Mouse (Mus musculus): ENCODE measurements around the gene Chst5. TPM values are rescaled to one million over a fixed set of nuclear protein-coding genes. Genes with fewer than 3 reads are reported as not detected.

The Chst5 gene
- polyA plus RNA-seq, 1 experiment from 2014 or later: not detected

DNA sequence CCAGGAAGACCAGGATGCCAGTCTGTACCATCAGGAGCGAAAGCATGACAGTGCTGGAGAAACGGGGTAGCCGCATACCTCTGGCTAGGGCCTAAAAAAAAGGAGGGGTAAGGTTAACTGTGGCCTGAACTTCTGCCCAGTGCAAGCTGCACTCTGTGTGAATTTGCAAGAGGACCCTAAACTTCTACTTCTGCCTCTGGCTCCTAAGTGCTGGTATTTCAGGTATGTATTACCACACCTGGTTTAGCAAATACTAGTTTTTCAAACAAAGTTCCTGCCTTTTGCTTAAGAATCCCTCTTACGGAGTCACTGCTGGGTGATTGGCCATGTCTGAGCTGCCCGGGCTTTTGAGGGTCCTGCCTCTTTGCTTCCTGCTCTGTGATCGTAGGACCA, 19.3 kb downstream of the Chst5 start:
- Histone ChIP-seq H3K9me3 (replicated peaks) (no peaks in the 10 kb centered on the region), H3K27ac (no peak overlapping the region), H3K9ac (no peak overlapping the region), H3K4me2 (no peak overlapping the region), H3K36me3 (no peaks in the 10 kb centered on the region), H3K4me1 (replicated peaks) (peaks cover 23% of the 10 kb centered on the region), H3K27me3 (peaks cover 51% of the 10 kb centered on the region), H3K4me3 (replicated peaks) (no peak overlapping the region)
- no peak for ATAC-seq (ENCODE audit: low read depth)
- DNase-seq: no peak
- WGBS (ENCODE audit: insufficient replicate concordance): 56% methylated on average over 6 of the region's 6 CpGs

- H3K27ac ChIP-seq: no peak overlapping the region
- peaks cover 23% of the 10 kb centered on the region for H3K4me1 ChIP-seq (replicated peaks)
These were observed 20.0 kb downstream of the Chst5 start for GRCm38 (mm10) chr8:111889931-111890910.

GRCm38 (mm10) chr8:111888091-111888650, 22.1 kb downstream of the Chst5 start:
- no peak for DNase-seq
- H3K4me1 ChIP-seq (replicated peaks): peaks cover 23% of the 10 kb centered on the region
- no peak overlapping the region for H3K9ac ChIP-seq
- ATAC-seq (ENCODE audit: low read depth): no peak
- 40% methylated on average over 7 of the region's 7 CpGs for WGBS (ENCODE audit: insufficient replicate concordance)
- H3K27ac ChIP-seq: no peak overlapping the region
- no peaks in the 10 kb centered on the region for H3K9me3 ChIP-seq (replicated peaks)
- no peaks in the 10 kb centered on the region for H3K36me3 ChIP-seq
- peaks cover 51% of the 10 kb centered on the region for H3K27me3 ChIP-seq
- no peak overlapping the region for H3K4me3 ChIP-seq (replicated peaks)
- no peak overlapping the region for H3K4me2 ChIP-seq

More at GRCm38 (mm10) chr8:111889931-111890910, 20.0 kb downstream of the Chst5 start:
- ATAC-seq (ENCODE audit: low read depth) (no peak), DNase-seq (no peak)
- Histone ChIP-seq H3K36me3 (no peaks in the 10 kb centered on the region), H3K27me3 (peaks cover 51% of the 10 kb centered on the region), H3K9ac (no peak overlapping the region), H3K9me3 (replicated peaks) (no peaks in the 10 kb centered on the region), H3K4me2 (0 out of 2 replicates have a peak overlapping the region, but pooled peaks have one; percentile 12), H3K4me3 (replicated peaks) (no peak overlapping the region)
- WGBS (ENCODE audit: insufficient replicate concordance): 16% methylated on average over 86 of the region's 86 CpGs

DNA sequence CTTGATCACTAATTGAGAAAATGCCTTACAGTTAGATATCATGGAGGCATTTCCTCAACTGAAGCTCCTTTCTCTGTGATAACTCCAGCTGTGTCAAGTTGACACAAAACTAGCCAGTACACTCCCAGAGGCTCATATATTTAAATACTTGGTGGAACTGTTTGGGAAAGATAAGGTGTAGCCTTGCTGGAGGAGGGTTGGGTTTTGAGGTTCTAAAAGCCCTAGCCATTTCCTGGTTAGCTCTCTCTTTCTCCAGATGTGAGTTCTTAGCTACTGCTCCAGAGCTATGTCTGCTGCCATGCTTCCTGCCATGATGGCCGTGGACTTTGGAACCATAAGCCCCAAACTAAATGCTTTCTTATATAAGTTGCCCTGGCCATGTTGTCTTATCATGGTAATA, 22.8 kb downstream of the Chst5 start:
- ATAC-seq (ENCODE audit: low read depth) (peak; percentile 79), DNase-seq (no peak)

DNA sequence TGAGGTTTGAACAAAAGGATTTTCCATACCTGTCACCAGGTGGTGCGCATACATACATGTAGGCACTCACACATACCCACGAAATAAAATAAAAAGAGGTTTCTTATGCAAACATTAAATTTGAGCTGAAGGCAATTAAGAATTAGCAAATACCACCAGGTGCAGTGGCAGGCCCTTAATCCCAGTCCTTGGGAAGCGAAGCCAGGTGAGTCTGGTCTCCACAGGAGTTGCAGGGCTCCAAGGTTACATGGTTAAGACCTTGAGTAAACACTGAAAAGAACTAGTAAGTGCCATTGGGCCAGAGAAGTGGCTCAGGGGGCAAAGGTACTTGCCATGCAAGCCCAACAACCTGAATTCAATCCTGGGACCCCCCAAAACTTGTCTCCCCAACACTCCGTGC, 26.6 kb downstream of the Chst5 start:
- 72% methylated on average over 4 of the region's 4 CpGs for WGBS (ENCODE audit: insufficient replicate concordance)
- Histone ChIP-seq H3K4me3 (replicated peaks) (no peak overlapping the region), H3K27me3 (peaks cover 11% of the 10 kb centered on the region), H3K9me3 (replicated peaks) (no peaks in the 10 kb centered on the region), H3K36me3 (no peaks in the 10 kb centered on the region), H3K4me2 (no peak overlapping the region), H3K4me1 (replicated peaks) (peaks cover 20% of the 10 kb centered on the region), H3K27ac (no peak overlapping the region), H3K9ac (no peak overlapping the region)
- ATAC-seq (ENCODE audit: low read depth) (no peak), DNase-seq (no peak)

More for the DNA sequence above, 22.8 kb downstream of the Chst5 start:
- no peak overlapping the region for H3K4me2 ChIP-seq
- H3K27ac ChIP-seq: no peak overlapping the region; the same call in 1 of the 2 replicates
- H3K36me3 ChIP-seq: no peaks in the 10 kb centered on the region
- peaks cover 48% of the 10 kb centered on the region for H3K27me3 ChIP-seq
- WGBS (ENCODE audit: insufficient replicate concordance): 50% methylated on average over 1 of the region's 1 CpGs
- no peaks in the 10 kb centered on the region for H3K9me3 ChIP-seq (replicated peaks)
- peaks cover 23% of the 10 kb centered on the region for H3K4me1 ChIP-seq (replicated peaks)
- no peak overlapping the region for H3K9ac ChIP-seq
- H3K4me3 ChIP-seq (replicated peaks): no peak overlapping the region

DNA sequence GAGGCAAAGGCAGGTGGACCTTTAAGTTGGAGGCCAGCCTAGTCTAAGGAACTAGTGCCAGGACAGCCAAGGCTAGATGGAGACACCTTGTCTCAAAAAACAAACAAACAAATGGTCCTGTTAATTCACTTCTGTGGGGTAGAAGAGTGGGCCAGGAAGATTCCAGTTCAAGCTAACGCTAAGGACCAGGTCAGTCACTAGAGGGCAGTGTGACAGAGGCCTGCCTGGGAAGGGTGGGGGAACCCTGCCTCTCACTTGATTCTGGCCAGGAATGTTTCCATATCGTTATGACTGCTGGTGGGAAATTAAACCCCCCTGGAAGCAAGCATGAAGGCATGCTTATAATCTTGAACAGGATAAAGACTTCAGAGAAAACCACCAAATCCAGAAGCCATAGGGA, 28.7 kb downstream of the Chst5 start:
- Histone ChIP-seq H3K27me3 (peaks cover 3% of the 10 kb centered on the region; the same call in 1 of the 2 replicates), H3K9me3 (replicated peaks) (no peaks in the 10 kb centered on the region), H3K9ac (no peak overlapping the region), H3K27ac (no peak overlapping the region), H3K4me2 (no peak overlapping the region), H3K4me3 (replicated peaks) (no peak overlapping the region), H3K4me1 (replicated peaks) (peaks cover 8% of the 10 kb centered on the region), H3K36me3 (no peaks in the 10 kb centered on the region)
- DNase-seq: peak; percentile 25
- no peak for ATAC-seq (ENCODE audit: low read depth)
- 1% methylated on average over 2 of the region's 2 CpGs for WGBS (ENCODE audit: insufficient replicate concordance)

DNA sequence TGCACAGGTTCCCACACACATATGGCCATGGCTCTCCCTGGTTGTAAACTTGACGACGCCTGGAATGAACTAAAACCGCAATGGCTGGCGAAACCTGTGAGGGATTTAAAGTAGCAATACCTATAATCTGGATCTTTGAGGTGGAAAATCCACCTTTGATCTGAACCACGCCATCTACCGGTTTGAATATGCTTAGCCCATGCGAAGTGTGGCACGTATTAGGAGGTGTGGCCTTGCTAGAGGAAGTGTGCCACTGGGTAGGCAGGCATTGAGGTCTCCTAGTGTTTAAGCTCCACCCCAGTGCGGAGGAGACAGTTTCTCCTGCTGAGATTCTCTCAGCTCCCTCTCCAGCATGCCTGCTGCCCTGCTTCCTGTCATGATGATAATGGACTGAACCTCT, 32.5 kb downstream of the Chst5 start:
- no peak overlapping the region for H3K9ac ChIP-seq
- ATAC-seq (ENCODE audit: low read depth) (no peak), DNase-seq (no peak)
- no peaks in the 10 kb centered on the region for H3K9me3 ChIP-seq (replicated peaks)
- H3K4me1 ChIP-seq (replicated peaks): peaks cover 18% of the 10 kb centered on the region
- WGBS (ENCODE audit: insufficient replicate concordance): 64% methylated on average over 9 of the region's 9 CpGs
- H3K36me3 ChIP-seq: 0 out of 2 replicates have a peak, but pooled peaks cover 3% of the 10 kb centered on the region
- no peak overlapping the region for H3K4me3 ChIP-seq (replicated peaks)
- H3K27me3 ChIP-seq: no peaks in the 10 kb centered on the region
- H3K4me2 ChIP-seq: no peak overlapping the region
- H3K27ac ChIP-seq: no peak overlapping the region

- H3K9ac ChIP-seq: peak within 1 kb of the TSS; percentile 84
- H3K9me3 ChIP-seq (replicated peaks): no peaks in the 10 kb centered on the region
- H3K4me3 ChIP-seq (replicated peaks): peak within 1 kb of the TSS; percentile 88
- peak within 1 kb of the TSS; percentile 82 for H3K27ac ChIP-seq
- peak within 1 kb of the TSS; percentile 92 for H3K4me2 ChIP-seq
- peaks cover 26% of the 10 kb centered on the region for H3K4me1 ChIP-seq (replicated peaks)
- no peaks in the 10 kb centered on the region for H3K27me3 ChIP-seq
- under 1% methylated on average over 52 of the region's 53 CpGs for WGBS (ENCODE audit: insufficient replicate concordance)
- peak; percentile 99 for ATAC-seq (ENCODE audit: low read depth)
- DNase-seq: peak; percentile 95
- H3K36me3 ChIP-seq: 0 out of 2 replicates have a peak, but pooled peaks cover 4% of the 10 kb centered on the region
These were observed 33.8 kb downstream of the Chst5 start, which contains the start of gene Tmem170 for GRCm38 (mm10) chr8:111876355-111876948. Gene Tmem170 (minus strand): TSS chr8:111876750.

- H3K4me3 ChIP-seq (replicated peaks): peak overlapping the region; percentile 88
- H3K4me2 ChIP-seq: peak overlapping the region; percentile 92
- H3K27ac ChIP-seq: peak overlapping the region; percentile 82; the same call in 1 of the 2 replicates
- H3K9me3 ChIP-seq (replicated peaks): no peaks in the 10 kb centered on the region
- WGBS (ENCODE audit: insufficient replicate concordance): 26% methylated on average over 9 of the region's 9 CpGs
- no peak for ATAC-seq (ENCODE audit: low read depth)
- H3K36me3 ChIP-seq: 0 out of 2 replicates have a peak, but pooled peaks cover 4% of the 10 kb centered on the region
- H3K27me3 ChIP-seq: no peaks in the 10 kb centered on the region
- H3K4me1 ChIP-seq (replicated peaks): peaks cover 27% of the 10 kb centered on the region
- peak overlapping the region; percentile 84 for H3K9ac ChIP-seq
- no peak for DNase-seq
These were observed 34.5 kb downstream of the Chst5 start for GRCm38 (mm10) chr8:111875758-111876157.

GRCm38 (mm10) chr8:111871278-111871677, 39.0 kb downstream of the Chst5 start:
- Histone ChIP-seq H3K9ac (no peak overlapping the region), H3K27me3 (no peaks in the 10 kb centered on the region), H3K4me1 (replicated peaks) (peaks cover 20% of the 10 kb centered on the region), H3K4me2 (no peak overlapping the region), H3K27ac (no peak overlapping the region), H3K36me3 (0 out of 2 replicates have a peak, but pooled peaks cover 4% of the 10 kb centered on the region), H3K4me3 (replicated peaks) (no peak overlapping the region), H3K9me3 (replicated peaks) (no peaks in the 10 kb centered on the region)
- ATAC-seq (ENCODE audit: low read depth): no peak
- DNase-seq: no peak
- WGBS (ENCODE audit: insufficient replicate concordance): 58% methylated on average over 3 of the region's 3 CpGs

DNA sequence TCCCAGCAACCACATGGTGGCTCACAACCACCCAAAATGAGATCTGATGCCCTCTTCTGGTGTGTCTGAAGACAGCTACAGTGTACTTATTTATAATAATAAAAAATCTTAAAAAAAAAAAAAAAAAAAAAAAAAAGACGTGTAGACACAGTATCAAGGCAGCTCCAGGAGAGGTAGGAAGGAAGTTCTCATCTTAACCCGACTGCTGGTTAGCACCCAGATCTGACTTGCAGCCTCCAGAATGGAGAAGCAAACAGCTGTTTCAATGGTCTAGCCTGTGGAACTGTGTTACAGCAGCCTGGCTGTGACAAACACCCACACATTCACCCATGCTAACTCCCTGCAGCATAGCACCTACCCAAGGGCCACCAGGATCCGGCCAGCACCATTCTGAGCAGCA, 39.9 kb downstream of the Chst5 start:
- Histone ChIP-seq H3K4me1 (replicated peaks) (peaks cover 13% of the 10 kb centered on the region), H3K9ac (no peak overlapping the region), H3K9me3 (replicated peaks) (no peaks in the 10 kb centered on the region), H3K4me3 (replicated peaks) (no peak overlapping the region), H3K4me2 (no peak overlapping the region), H3K27me3 (no peaks in the 10 kb centered on the region), H3K36me3 (0 out of 2 replicates have a peak, but pooled peaks cover 8% of the 10 kb centered on the region), H3K27ac (no peak overlapping the region)
- WGBS (ENCODE audit: insufficient replicate concordance): 54% methylated on average over 2 of the region's 3 CpGs
- ATAC-seq (ENCODE audit: low read depth): no peak
- DNase-seq: no peak

Measured in liver, embryonic 13.5 days (tissue).